Mouse (Mus musculus) brain, embryonic 14.5 days (tissue): ENCODE measurements around the gene Paip2b. TPM values are rescaled to one million over a fixed set of nuclear protein-coding genes. Genes with fewer than 3 reads are reported as not detected.

ENCODE experiments used
- DNase-seq: peaks from one replicate; pipeline ENCODE4 v3.0.0-alpha.2; 2011; ENCODE audit warnings: low read depth
- CTCF ChIP-seq: fragments of 200-500 bp; IDR thresholded peaks from 2 replicates; pipeline ENCODE4 v1.5.1; 2012; ENCODE audit warnings: inconsistent platforms, mild to moderate bottlenecking, moderate library complexity, borderline replicate concordance; ENCODE audit not compliant: insufficient read depth, insufficient read length; ENCODE audit errors: extremely low read depth
- polyA plus RNA-seq: library from polyadenylated mRNA; depleted of rRNA; stranded (reverse); fragments of >200 nt; gene quantifications from 2 replicates; pipeline ENCODE4 v1.2.3, GENCODE M21; 2012; rRNA removed

The Paip2b gene
- polyA plus RNA-seq, 1 experiment, result 49.4 TPM

- no peak for DNase-seq
Observed at GRCm38 (mm10) chr6:83756051-83756450, 75.5 kb downstream of the Paip2b start.

More at GRCm38 (mm10) chr6:83756051-83756450, 75.5 kb downstream of the Paip2b start:
- TF ChIP-seq CTCF, result no peak

Other genes with a start within 250 kb of the Paip2b start
- not detected in 2 replicates for gene Clec4f, start 175.6 kb downstream of the Paip2b start, polyA plus RNA-seq
- 0.04 TPM in 1 of 2 replicates, not detected in the other for gene Cd207, start 153.9 kb downstream of the Paip2b start, polyA plus RNA-seq
- 0.07 and 0.10 TPM in 2 replicates for gene Vax2, start 120.5 kb downstream of the Paip2b start, polyA plus RNA-seq
- 0.08 and 0.26 TPM in 2 replicates for gene Atp6v1b1, start 88.8 kb downstream of the Paip2b start, polyA plus RNA-seq
- not detected in 2 replicates for gene Ankrd53, start 69.1 kb downstream of the Paip2b start, polyA plus RNA-seq
- 51.3 and 69.0 TPM in 2 replicates for gene Tex261, start 55.9 kb downstream of the Paip2b start, polyA plus RNA-seq
- 46.3 and 53.0 TPM in 2 replicates for gene Nagk, start 36.8 kb downstream of the Paip2b start, polyA plus RNA-seq
- 62.6 and 75.9 TPM in 2 replicates for gene Zfp638, start 35.4 kb upstream of the Paip2b start, polyA plus RNA-seq
- 2.8 and 3.9 TPM in 2 replicates for gene Dysf, start 176.8 kb upstream of the Paip2b start, polyA plus RNA-seq